Comparison of ENCODE assay signal across 23 mouse cellular contexts in the genomic region with DNA sequence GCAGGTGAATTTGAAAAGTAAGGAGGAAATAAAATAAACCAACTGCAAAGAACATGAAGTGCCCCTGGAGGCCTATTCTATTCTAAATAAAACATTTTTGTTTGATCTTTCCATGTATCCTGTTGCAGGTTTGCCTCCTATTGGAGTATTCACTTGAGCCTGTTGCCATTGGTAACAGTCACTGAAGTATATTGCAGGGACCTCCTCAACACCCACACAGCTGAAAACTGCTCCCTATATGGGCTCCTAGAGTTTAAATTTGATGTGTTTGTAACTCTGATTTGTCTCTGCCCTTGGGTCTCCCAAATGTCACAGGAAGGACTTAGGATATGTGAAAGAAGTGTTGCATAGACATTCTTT.
DNase-seq lines count a peak whose midpoint lies in the region; ATAC-seq lines count a peak whose summit lies in the region.
"Had no signal": no experiment of that assay in that cellular context is flagged by ENCODE, and none has a peak within 500 bp of the region (broad histone marks: within the 10 kb centered on the region; RNA-seq: fewer than 3 reads in every experiment).

No protein-coding gene starts in this region.

- no peak overlapping the region for H3K4me2 ChIP-seq in forebrain, embryonic 14.5 days (ENCODE audit: low read length)
- H3K4me2 ChIP-seq in forebrain, embryonic 11.5 days (ENCODE audit: low read depth, low read length, severe bottlenecking), result no peak overlapping the region
- no peak overlapping the region for H3K4me2 ChIP-seq in midbrain, embryonic 14.5 days (ENCODE audit: low read length)
- H3K4me2 ChIP-seq in midbrain, embryonic 13.5 days (replicated peaks), result no peak overlapping the region
- no peak overlapping the region for H3K4me2 ChIP-seq in forebrain, embryonic 16.5 days (ENCODE audit: low read length)
- no peak overlapping the region for H3K4me2 ChIP-seq in neural tube, embryonic 15.5 days
- H3K4me2 ChIP-seq: liver, embryonic 11.5 days had no signal

- ATAC-seq in forebrain, embryonic 14.5 days, result peak; percentile 77
- ATAC-seq in forebrain, embryonic 11.5 days (replicated peaks; ENCODE audit: low FRiP score), result no peak
- no peak for ATAC-seq in midbrain, embryonic 14.5 days (ENCODE audit: low FRiP score, low TSS enrichment)
- no peak for ATAC-seq in midbrain, embryonic 13.5 days
- ATAC-seq in forebrain, embryonic 16.5 days, result peak; percentile 78
- ATAC-seq in neural tube, embryonic 15.5 days (ENCODE audit: low FRiP score), result peak; percentile 81
- ATAC-seq: CD4-positive, CD25-positive, alpha-beta regulatory T cell, adult 4 months; liver, postnatal 0 days; lung, postnatal 0 days had no signal

- H3K9ac ChIP-seq in forebrain, embryonic 14.5 days (ENCODE audit: low read length), result no peak overlapping the region
- no peak overlapping the region for H3K9ac ChIP-seq in forebrain, embryonic 11.5 days (ENCODE audit: low read length)
- H3K9ac ChIP-seq in midbrain, embryonic 14.5 days (replicated peaks; ENCODE audit: low read length), result no peak overlapping the region
- H3K9ac ChIP-seq in midbrain, embryonic 13.5 days (replicated peaks), result no peak overlapping the region
- no peak overlapping the region for H3K9ac ChIP-seq in forebrain, embryonic 16.5 days (replicated peaks; ENCODE audit: low read depth, low read length)
- no peak overlapping the region for H3K9ac ChIP-seq in neural tube, embryonic 15.5 days (replicated peaks)
- H3K9ac ChIP-seq: liver, postnatal 0 days had no signal

- H3K4me3 ChIP-seq in forebrain, embryonic 14.5 days (ENCODE audit: low read depth, low read length), result no peak overlapping the region
- no peak overlapping the region for H3K4me3 ChIP-seq in forebrain, embryonic 11.5 days (ENCODE audit: low read depth, low read length)
- no peak overlapping the region for H3K4me3 ChIP-seq in midbrain, embryonic 14.5 days (replicated peaks; ENCODE audit: low read depth, low read length)
- H3K4me3 ChIP-seq in midbrain, embryonic 13.5 days (replicated peaks), result no peak overlapping the region
- H3K4me3 ChIP-seq in forebrain, embryonic 16.5 days (replicated peaks; ENCODE audit: low read length), result no peak overlapping the region
- no peak overlapping the region for H3K4me3 ChIP-seq in neural tube, embryonic 15.5 days (replicated peaks)
- H3K4me3 ChIP-seq: heart, adult 2 months; left cerebral cortex, adult 2 months; myocyte had no signal

- H3K36me3 ChIP-seq in forebrain, embryonic 14.5 days (ENCODE audit: control insufficient read depth, insufficient read depth, low read length), result no peaks in the 10 kb centered on the region
- no peaks in the 10 kb centered on the region for H3K36me3 ChIP-seq in forebrain, embryonic 11.5 days (ENCODE audit: control insufficient read depth, insufficient read depth, low read length)
- no peaks in the 10 kb centered on the region for H3K36me3 ChIP-seq in midbrain, embryonic 14.5 days (ENCODE audit: control insufficient read depth, insufficient read depth, low read length)
- no peaks in the 10 kb centered on the region for H3K36me3 ChIP-seq in midbrain, embryonic 13.5 days
- no peaks in the 10 kb centered on the region for H3K36me3 ChIP-seq in forebrain, embryonic 16.5 days (ENCODE audit: control insufficient read depth, insufficient read depth)
- H3K36me3 ChIP-seq in neural tube, embryonic 15.5 days, result no peaks in the 10 kb centered on the region

- no peaks in the 10 kb centered on the region for H3K27me3 ChIP-seq in forebrain, embryonic 14.5 days (replicated peaks; ENCODE audit: control insufficient read depth, insufficient read depth, low read length)
- no peaks in the 10 kb centered on the region for H3K27me3 ChIP-seq in forebrain, embryonic 11.5 days (ENCODE audit: control insufficient read depth, insufficient read depth, low read length)
- H3K27me3 ChIP-seq in midbrain, embryonic 14.5 days (ENCODE audit: control insufficient read depth, insufficient read depth, low read length), result no peaks in the 10 kb centered on the region
- no peaks in the 10 kb centered on the region for H3K27me3 ChIP-seq in midbrain, embryonic 13.5 days
- no peaks in the 10 kb centered on the region for H3K27me3 ChIP-seq in forebrain, embryonic 16.5 days (replicated peaks; ENCODE audit: control insufficient read depth, insufficient read depth, low read length)
- no peaks in the 10 kb centered on the region for H3K27me3 ChIP-seq in neural tube, embryonic 15.5 days (replicated peaks)

- peak; percentile 54 for DNase-seq in forebrain, embryonic 14.5 days (ENCODE audit: low spot score)
- DNase-seq in forebrain, embryonic 11.5 days (ENCODE audit: low spot score), result no peak
- peak; percentile 30 for DNase-seq in midbrain, embryonic 14.5 days
- no peak for DNase-seq in frontal cortex, adult 2 months (ENCODE audit: extremely low spot score in 1 of 2, low spot score in 1 of 2)
- DNase-seq: adrenal gland, postnatal 14 days; cerebellum, adult 9-10 months; gastrocnemius, postnatal 36 days; heart, adult 2 months; kidney, adult 18-20 months; liver, postnatal 0 days; thymus, adult 2 months; thymus, postnatal 4 days had no signal

- no peak overlapping the region for H3K27ac ChIP-seq in forebrain, embryonic 14.5 days (ENCODE audit: low read depth, low read length)
- H3K27ac ChIP-seq in forebrain, embryonic 11.5 days (ENCODE audit: low read depth, low read length), result no peak overlapping the region
- no peak overlapping the region for H3K27ac ChIP-seq in midbrain, embryonic 14.5 days (replicated peaks; ENCODE audit: low read depth, low read length)
- H3K27ac ChIP-seq in midbrain, embryonic 13.5 days, result no peak overlapping the region
- H3K27ac ChIP-seq in forebrain, embryonic 16.5 days (ENCODE audit: low read length), result no peak overlapping the region
- H3K27ac ChIP-seq in neural tube, embryonic 15.5 days (replicated peaks), result no peak overlapping the region
- H3K27ac ChIP-seq: heart, adult 2 months; kidney, postnatal 0 days; left cerebral cortex, adult 2 months; macrophage; stomach, postnatal 0 days had no signal

- no peaks in the 10 kb centered on the region for H3K4me1 ChIP-seq in forebrain, embryonic 14.5 days (ENCODE audit: control insufficient read depth, insufficient read depth, low read length)
- H3K4me1 ChIP-seq in forebrain, embryonic 11.5 days (replicated peaks; ENCODE audit: control insufficient read depth, insufficient read depth, low read length), result no peaks in the 10 kb centered on the region
- H3K4me1 ChIP-seq in midbrain, embryonic 14.5 days (ENCODE audit: control insufficient read depth, insufficient read depth, low read length), result peaks cover 5% of the 10 kb centered on the region; the same call in 1 of the 2 replicates
- H3K4me1 ChIP-seq in midbrain, embryonic 13.5 days (replicated peaks), result no peaks in the 10 kb centered on the region
- H3K4me1 ChIP-seq in forebrain, embryonic 16.5 days (replicated peaks; ENCODE audit: control insufficient read depth, insufficient read depth, low read length), result no peaks in the 10 kb centered on the region
- H3K4me1 ChIP-seq in neural tube, embryonic 15.5 days, result peaks cover 6% of the 10 kb centered on the region; the same call in 1 of the 2 replicates

- H3K9me3 ChIP-seq in forebrain, embryonic 14.5 days (replicated peaks; ENCODE audit: control insufficient read depth, low read length), result no peaks in the 10 kb centered on the region
- H3K9me3 ChIP-seq in forebrain, embryonic 11.5 days (ENCODE audit: control insufficient read depth, low read length), result no peaks in the 10 kb centered on the region
- no peaks in the 10 kb centered on the region for H3K9me3 ChIP-seq in midbrain, embryonic 14.5 days (ENCODE audit: control insufficient read depth, low read length)
- H3K9me3 ChIP-seq in midbrain, embryonic 13.5 days, result no peaks in the 10 kb centered on the region
- H3K9me3 ChIP-seq in forebrain, embryonic 16.5 days (ENCODE audit: control insufficient read depth, low read length), result no peaks in the 10 kb centered on the region
- no peaks in the 10 kb centered on the region for H3K9me3 ChIP-seq in neural tube, embryonic 15.5 days (replicated peaks)

Comparison
In these comparisons a context has a peak if more than half of its experiments do, and no peak if none do; other contexts are left out.
1. ATAC-seq: peak in forebrain, embryonic 14.5 days (single experiment), forebrain, embryonic 16.5 days (single experiment) and neural tube, embryonic 15.5 days (single experiment); none in forebrain, embryonic 11.5 days (single experiment), midbrain, embryonic 14.5 days (single experiment) and midbrain, embryonic 13.5 days (single experiment).
2. DNase-seq: peak in forebrain, embryonic 14.5 days (single experiment) and midbrain, embryonic 14.5 days (single experiment); none in forebrain, embryonic 11.5 days (single experiment) and frontal cortex, adult 2 months (0 of 2).